Mouse (Mus musculus) T-helper 17 cell (primary cell): ENCODE data around the gene Il1a.

Source experiments
- in situ Hi-C, 2 experiments: fragments of 300-600 bp; cut with MboI, MseI; formaldehyde crosslinking; loops; 1 replicate in 1 of 2; 2 replicates in 1 of 2; pipeline ENCODE4 v1.15.1; 2025; ENCODE audit warnings: high pct_unique_total_duplicates in 2 of 2

Il1a gene

GRCm38 (mm10) chr2:129309836-129310235 lies at the start of gene Il1a:
Il1a (minus strand) TSS chr2:129309972.
- in situ Hi-C loops: no loop called here

GRCm38 (mm10) chr2:129338138-129338621 lies 28.4 kb upstream of the Il1a start:
- in situ Hi-C loops: loop anchor here in 1 of 2 experiments (5.0 kb wide), 1 partner anchor 36 kb away; no protein-coding TSS in a partner anchor

- in situ Hi-C loops: no loop called here
Measured at GRCm38 (mm10) chr2:129333471-129333870, 23.7 kb upstream of the Il1a start.

- in situ Hi-C loops: no loop called here
Measured at GRCm38 (mm10) chr2:129330540-129330939, 20.8 kb upstream of the Il1a start.

- in situ Hi-C loops: no loop called here
Measured at GRCm38 (mm10) chr2:129330024-129330423, 20.3 kb upstream of the Il1a start.

- in situ Hi-C loops: loop anchor here in 1 of 2 experiments (10.0 kb wide), 1 partner anchor 423 kb away; no protein-coding TSS in a partner anchor
Measured at GRCm38 (mm10) chr2:129328238-129328637, 18.5 kb upstream of the Il1a start.

GRCm38 (mm10) chr2:129324216-129324615 lies 14.4 kb upstream of the Il1a start:
- in situ Hi-C loops: loop anchor here in 1 of 2 experiments (10.0 kb wide), 1 partner anchor 419 kb away; no protein-coding TSS in a partner anchor

- in situ Hi-C loops: loop anchor here in 1 of 2 experiments (10.0 kb wide), 1 partner anchor 417 kb away; no protein-coding TSS in a partner anchor
Measured at GRCm38 (mm10) chr2:129322117-129322635, 12.4 kb upstream of the Il1a start.

GRCm38 (mm10) chr2:129320033-129320605 lies 10.3 kb upstream of the Il1a start:
- in situ Hi-C loops: loop anchor here in 1 of 2 experiments (10.0 kb wide), 1 partner anchor 415 kb away; no protein-coding TSS in a partner anchor

- in situ Hi-C loops: no loop called here
Measured at GRCm38 (mm10) chr2:129315831-129316230, 6.1 kb upstream of the Il1a start.

GRCm38 (mm10) chr2:129314880-129315279 lies 5.1 kb upstream of the Il1a start:
- in situ Hi-C loops: no loop called here

- in situ Hi-C loops: no loop called here
Measured at GRCm38 (mm10) chr2:129313934-129314333, 4.2 kb upstream of the Il1a start.

GRCm38 (mm10) chr2:129306020-129306419 lies 3.8 kb downstream of the Il1a start:
- in situ Hi-C loops: no loop called here

GRCm38 (mm10) chr2:129297589-129297982 lies 12.2 kb downstream of the Il1a start:
- in situ Hi-C loops: loop anchor here in 1 of 2 experiments (25.0 kb wide), 1 partner anchor 1485 kb away; no protein-coding TSS in a partner anchor

- in situ Hi-C loops: loop anchor here in 1 of 2 experiments (25.0 kb wide), 1 partner anchor 1485 kb away; no protein-coding TSS in a partner anchor
Measured at GRCm38 (mm10) chr2:129296671-129297588, 12.8 kb downstream of the Il1a start, which contains the start of gene Ckap2l. Ckap2l (minus strand) TSS chr2:129297212.

- in situ Hi-C loops: loop anchor here in 1 of 2 experiments (25.0 kb wide), 1 partner anchor 1484 kb away; no protein-coding TSS in a partner anchor
Measured at GRCm38 (mm10) chr2:129296086-129296485, 13.7 kb downstream of the Il1a start.

GRCm38 (mm10) chr2:129295075-129295474 lies 14.7 kb downstream of the Il1a start:
- in situ Hi-C loops: loop anchor here in 1 of 2 experiments (25.0 kb wide), 1 partner anchor 1483 kb away; no protein-coding TSS in a partner anchor

GRCm38 (mm10) chr2:129273823-129274222 lies 35.9 kb downstream of the Il1a start:
- in situ Hi-C loops: no loop called here

- in situ Hi-C loops: no loop called here
Measured at GRCm38 (mm10) chr2:129270621-129271020, 39.2 kb downstream of the Il1a start.

GRCm38 (mm10) chr2:129269986-129270385 lies 39.8 kb downstream of the Il1a start:
- in situ Hi-C loops: no loop called here

GRCm38 (mm10) chr2:129269161-129269643 lies 40.6 kb downstream of the Il1a start:
- in situ Hi-C loops: no loop called here
